Mouse (Mus musculus) forebrain, embryonic 14.5 days (tissue): ENCODE data around the gene Inha. TPM values are rescaled to one million over a fixed set of nuclear protein-coding genes. Genes with fewer than 3 reads are reported as not detected.
A peak's percentile ranks its signal among the peaks of the same experiment; 100 is the strongest.

Experiments used
- ATAC-seq: fragments of 200-750 bp; cut with Nextera tagmentation; 2 replicates; pipeline ENCODE4 v1.8.0; 2017; ENCODE audit warnings: mild to moderate bottlenecking, moderate library complexity
- DNase-seq: peaks from one replicate; pipeline ENCODE4 v3.0.0-alpha.2; 2015; ENCODE audit warnings: low spot score
- H3K27ac ChIP-seq: fragments of 300-500 bp; sonication (generic); 2 replicates; pipeline ENCODE4 v1.5.1; 2014; ENCODE audit warnings: low read depth, mild to moderate bottlenecking, control low read depth, low read length, moderate library complexity
- H3K27me3 ChIP-seq: fragments of 300-500 bp; sonication (generic); replicated peaks from 2 replicates; pipeline ENCODE4 v1.6.1; 2014; ENCODE audit warnings: low read length, control low read depth, mixed read lengths; ENCODE audit not compliant: control insufficient read depth, insufficient read depth
- H3K36me3 ChIP-seq: fragments of 300-500 bp; sonication (generic); 2 replicates; pipeline ENCODE4 v1.6.1; 2014; ENCODE audit warnings: low read length, control low read depth; ENCODE audit not compliant: control insufficient read depth, insufficient read depth
- H3K4me1 ChIP-seq: fragments of 300-500 bp; sonication (generic); 2 replicates; pipeline ENCODE4 v1.6.1; 2014; ENCODE audit warnings: antibody characterized with exemption, low read length, control low read depth; ENCODE audit not compliant: control insufficient read depth, insufficient read depth
- H3K4me2 ChIP-seq: fragments of 300-500 bp; sonication (generic); 2 replicates; pipeline ENCODE4 v1.6.1; 2014; ENCODE audit warnings: mild to moderate bottlenecking, control low read depth, low read length
- H3K4me3 ChIP-seq: fragments of 300-500 bp; sonication (generic); 2 replicates; pipeline ENCODE4 v1.5.1; 2014; ENCODE audit warnings: low read depth, low read length, control low read depth
- H3K9ac ChIP-seq: fragments of 300-500 bp; sonication (generic); 2 replicates; pipeline ENCODE4 v1.6.1; 2014; ENCODE audit warnings: mild to moderate bottlenecking, low read length, control low read depth, moderate library complexity
- H3K9me3 ChIP-seq: fragments of 300-500 bp; sonication (generic); replicated peaks from 2 replicates; pipeline ENCODE4 v1.6.1; 2016; ENCODE audit warnings: low read length, control low read depth, mixed read lengths; ENCODE audit not compliant: control insufficient read depth
- WGBS: fragments of 180-500 bp; shearing (Covaris S2); extraction: QIAGEN DNeasy Blood & Tissue Kit; methylation state at CpG from one replicate; pipeline ENCODE4 v1.1.7; 2014; 5-methylcytosine and 5-hydroxymethylcytosine counted together
- polyA plus RNA-seq: library from polyadenylated mRNA; unstranded; fragments of >200 nt; fragmentation: Nextera tagmentation; extraction: Ambion mirVana; gene quantifications from 2 replicates; pipeline ENCODE4 v1.2.1, GENCODE M21; 2014

Gene Inha
- polyA plus RNA-seq, 1 experiment from 2014 or later = 4.9 TPM

- whole genome bisulfite sequencing = 72% methylated on average over 5 of the region's 5 CpGs
- no peak for ATAC-seq
- no peak overlapping the region for H3K9ac ChIP-seq
Observed at GRCm38 (mm10) chr1:75510154-75510553, 3.3 kb downstream of the Inha start.

GRCm38 (mm10) chr1:75511437-75512210 is 4.7 kb downstream of the Inha start:
- DNase-seq (no peak), ATAC-seq (no peak)
- H3K9ac ChIP-seq = no peak overlapping the region
- no peaks in the 10 kb centered on the region for H3K4me1 ChIP-seq
- no peak overlapping the region for H3K27ac ChIP-seq
- H3K36me3 ChIP-seq = no peaks in the 10 kb centered on the region
- no peak overlapping the region for H3K4me2 ChIP-seq
- no peak overlapping the region for H3K4me3 ChIP-seq
- H3K27me3 ChIP-seq = 0 out of 2 replicates have a peak, but pooled peaks cover 4% of the 10 kb centered on the region
- 59% methylated on average over 4 of the region's 4 CpGs for WGBS
- H3K9me3 ChIP-seq = no peaks in the 10 kb centered on the region

More at GRCm38 (mm10) chr1:75510154-75510553, 3.3 kb downstream of the Inha start:
- no peak overlapping the region for H3K4me3 ChIP-seq
- no peak overlapping the region for H3K27ac ChIP-seq
- no peak for DNase-seq
- no peaks in the 10 kb centered on the region for H3K36me3 ChIP-seq
- peaks cover under 1% of the 10 kb centered on the region for H3K4me1 ChIP-seq
- no peaks in the 10 kb centered on the region for H3K9me3 ChIP-seq
- no peak overlapping the region for H3K4me2 ChIP-seq
- 0 out of 2 replicates have a peak, but pooled peaks cover 4% of the 10 kb centered on the region for H3K27me3 ChIP-seq

GRCm38 (mm10) chr1:75512550-75512949 is 5.7 kb downstream of the Inha start:
- no peak overlapping the region for H3K27ac ChIP-seq
- H3K27me3 ChIP-seq = 0 out of 2 replicates have a peak, but pooled peaks cover 4% of the 10 kb centered on the region
- H3K9me3 ChIP-seq = no peaks in the 10 kb centered on the region
- H3K36me3 ChIP-seq = no peaks in the 10 kb centered on the region
- ATAC-seq (no peak), DNase-seq (no peak)
- WGBS = 92% methylated on average over 3 of the region's 3 CpGs
- H3K4me3 ChIP-seq = no peak overlapping the region
- no peaks in the 10 kb centered on the region for H3K4me1 ChIP-seq
- H3K9ac ChIP-seq = no peak overlapping the region
- no peak overlapping the region for H3K4me2 ChIP-seq

- no peak overlapping the region for H3K27ac ChIP-seq
- no peak overlapping the region for H3K4me2 ChIP-seq
- ATAC-seq (no peak), DNase-seq (no peak)
- no peaks in the 10 kb centered on the region for H3K36me3 ChIP-seq
- H3K4me1 ChIP-seq = no peaks in the 10 kb centered on the region
- H3K4me3 ChIP-seq = no peak overlapping the region
- no peak overlapping the region for H3K9ac ChIP-seq
- no peaks in the 10 kb centered on the region for H3K27me3 ChIP-seq
- H3K9me3 ChIP-seq = no peaks in the 10 kb centered on the region
- 81% methylated on average over 15 of the region's 15 CpGs for WGBS
Observed at GRCm38 (mm10) chr1:75516703-75517380, 10.0 kb downstream of the Inha start.

- WGBS = 59% methylated on average over 4 of the region's 4 CpGs
- Histone ChIP-seq H3K9ac (no peak overlapping the region), H3K27ac (no peak overlapping the region), H3K36me3 (no peaks in the 10 kb centered on the region), H3K4me2 (no peak overlapping the region), H3K9me3 (no peaks in the 10 kb centered on the region), H3K4me3 (no peak overlapping the region), H3K4me1 (peaks cover 2% of the 10 kb centered on the region; the same call in 1 of the 2 replicates), H3K27me3 (no peaks in the 10 kb centered on the region)
- no peak for DNase-seq
- no peak for ATAC-seq
Observed at GRCm38 (mm10) chr1:75517984-75518383, 11.1 kb downstream of the Inha start.

- no peak overlapping the region for H3K4me3 ChIP-seq
- H3K9ac ChIP-seq = no peak overlapping the region
- 92% methylated on average over 4 of the region's 4 CpGs for WGBS
- H3K36me3 ChIP-seq = no peaks in the 10 kb centered on the region
- H3K27ac ChIP-seq = no peak overlapping the region
- peaks cover 2% of the 10 kb centered on the region; the same call in 1 of the 2 replicates for H3K4me1 ChIP-seq
- no peak overlapping the region for H3K4me2 ChIP-seq
- DNase-seq (no peak), ATAC-seq (no peak)
- H3K27me3 ChIP-seq = no peaks in the 10 kb centered on the region
- H3K9me3 ChIP-seq = no peaks in the 10 kb centered on the region
Observed at GRCm38 (mm10) chr1:75518427-75518826, 11.6 kb downstream of the Inha start.

- Histone ChIP-seq H3K4me3 (no peak overlapping the region), H3K36me3 (no peaks in the 10 kb centered on the region), H3K9ac (no peak overlapping the region), H3K27ac (no peak overlapping the region), H3K4me2 (no peak overlapping the region), H3K4me1 (peaks cover 2% of the 10 kb centered on the region; the same call in 1 of the 2 replicates), H3K27me3 (no peaks in the 10 kb centered on the region), H3K9me3 (no peaks in the 10 kb centered on the region)
- DNase-seq (no peak), ATAC-seq (no peak)
- WGBS = 64% methylated on average over 5 of the region's 5 CpGs
Observed at GRCm38 (mm10) chr1:75519576-75519975, 12.7 kb downstream of the Inha start.

GRCm38 (mm10) chr1:75521321-75522031 is 14.6 kb downstream of the Inha start, which contains the start of gene Stk11ip:
Gene Stk11ip (plus strand): TSS chr1:75521529.
- ATAC-seq = peak; percentile 99
- peaks cover 2% of the 10 kb centered on the region; the same call in 1 of the 2 replicates for H3K4me1 ChIP-seq

More at GRCm38 (mm10) chr1:75521321-75522031, 14.6 kb downstream of the Inha start, which contains the start of gene Stk11ip:
- DNase-seq = peak; percentile 97
- Histone ChIP-seq H3K4me2 (peak within 1 kb of the TSS; percentile 62), H3K27ac (peak within 1 kb of the TSS; percentile 76), H3K36me3 (peaks cover 8% of the 10 kb centered on the region), H3K9ac (peak within 1 kb of the TSS; percentile 51), H3K4me3 (peak within 1 kb of the TSS; percentile 53), H3K27me3 (no peaks in the 10 kb centered on the region), H3K9me3 (no peaks in the 10 kb centered on the region)
- WGBS = under 1% methylated on average over 46 of the region's 46 CpGs
